Mouse (Mus musculus) stomach, postnatal 0 days (tissue): ENCODE measurements around the gene Olfr571. TPM values are rescaled to one million over a fixed set of nuclear protein-coding genes. Genes with fewer than 3 reads are reported as not detected.

Source experiments
- ATAC-seq: fragments of 200-750 bp; cut with Nextera tagmentation; 2 replicates; pipeline ENCODE4 v1.8.0; 2017; ENCODE audit not compliant: low FRiP score, low TSS enrichment
- DNase-seq: peaks from one replicate; pipeline ENCODE4 v3.0.0-alpha.2; 2016; ENCODE audit warnings: low spot score
- H3K27ac ChIP-seq: fragments of 300-500 bp; sonication (generic); replicated peaks from 2 replicates; pipeline ENCODE4 v1.5.1; 2014; ENCODE audit warnings: mild to moderate bottlenecking, control low read depth
- H3K27me3 ChIP-seq: fragments of 300-500 bp; sonication (generic); 2 replicates; pipeline ENCODE4 v1.6.1; 2014; ENCODE audit warnings: low read length; ENCODE audit not compliant: control insufficient read depth, insufficient read depth
- H3K36me3 ChIP-seq: fragments of 300-500 bp; sonication (generic); 2 replicates; pipeline ENCODE4 v1.6.1; 2014; ENCODE audit warnings: low read length, mixed read lengths; ENCODE audit not compliant: control insufficient read depth, insufficient read depth
- H3K4me1 ChIP-seq: fragments of 300-500 bp; sonication (generic); replicated peaks from 2 replicates; pipeline ENCODE4 v1.6.1; 2014; ENCODE audit warnings: antibody characterized with exemption; ENCODE audit not compliant: control insufficient read depth, insufficient read depth
- H3K4me2 ChIP-seq: fragments of 300-500 bp; sonication (generic); replicated peaks from 2 replicates; pipeline ENCODE4 v1.6.1; 2014; ENCODE audit warnings: low read depth, mild to moderate bottlenecking, control low read depth, moderate library complexity
- H3K4me3 ChIP-seq: fragments of 300-500 bp; sonication (generic); 2 replicates; pipeline ENCODE4 v1.5.1; 2014; ENCODE audit warnings: low read depth, low read length, control low read depth
- H3K9ac ChIP-seq: fragments of 300-500 bp; sonication (generic); 2 replicates; pipeline ENCODE4 v1.6.1; 2014; ENCODE audit warnings: mild to moderate bottlenecking, low read length, control low read depth, mixed read lengths
- H3K9me3 ChIP-seq: fragments of 300-500 bp; sonication (generic); 2 replicates; pipeline ENCODE4 v1.6.1; 2016; ENCODE audit warnings: low read length; ENCODE audit not compliant: control insufficient read depth
- CTCF ChIP-seq: IDR thresholded peaks from 2 replicates; pipeline ENCODE4 v1.5.1; 2016; ENCODE audit warnings: antibody characterized with exemption, low read depth, mild to moderate bottlenecking, moderate library complexity
- EP300 ChIP-seq: optimal IDR thresholded peaks from 2 replicates; pipeline ENCODE3; 2016; ENCODE audit warnings: antibody characterized with exemption
- WGBS: fragments of 180-500 bp; shearing (Covaris S2); extraction: QIAGEN DNeasy Blood & Tissue Kit; methylation state at CpG from one replicate; pipeline ENCODE4 v1.1.7; 2014; 5-methylcytosine and 5-hydroxymethylcytosine counted together
- polyA plus RNA-seq: library from polyadenylated mRNA; unstranded; fragments of >200 nt; fragmentation: Nextera tagmentation; extraction: Ambion mirVana; gene quantifications from 2 replicates; pipeline ENCODE4 v1.2.1, GENCODE M21; 2015

Gene Olfr571
- polyA plus RNA-seq, 1 experiment from 2014 or later: not detected

GRCm38 (mm10) chr7:102915261-102915660 is 2.1 kb downstream of the Olfr571 start:
- no peaks in the 10 kb centered on the region for H3K27me3 ChIP-seq
- no peak overlapping the region for H3K9ac ChIP-seq
- 24% methylated on average over 1 of the region's 1 CpGs for WGBS

GRCm38 (mm10) chr7:102890782-102891181 is 26.6 kb downstream of the Olfr571 start, which contains the start of gene Olfr569:
Olfr569 (minus strand) TSS chr7:102890882.
- H3K4me2 ChIP-seq: no peak within 1 kb of the TSS
- H3K9me3 ChIP-seq: no peaks in the 10 kb centered on the region
- no peak for DNase-seq
- no peak within 1 kb of the TSS for H3K4me3 ChIP-seq
- H3K36me3 ChIP-seq: no peaks in the 10 kb centered on the region
- WGBS: 69% methylated on average over 3 of the region's 3 CpGs
- no peak within 1 kb of the TSS for H3K9ac ChIP-seq
- TF ChIP-seq EP300 (no peak), CTCF (no peak)
- H3K27me3 ChIP-seq: no peaks in the 10 kb centered on the region
- no peaks in the 10 kb centered on the region for H3K4me1 ChIP-seq
- no peak within 1 kb of the TSS for H3K27ac ChIP-seq
- no peak for ATAC-seq

More at GRCm38 (mm10) chr7:102915261-102915660, 2.1 kb downstream of the Olfr571 start:
- no peak for DNase-seq
- Histone ChIP-seq H3K4me2 (no peak overlapping the region), H3K4me1 (no peaks in the 10 kb centered on the region), H3K27ac (no peak overlapping the region), H3K36me3 (no peaks in the 10 kb centered on the region), H3K4me3 (no peak overlapping the region), H3K9me3 (no peaks in the 10 kb centered on the region)
- ATAC-seq: no peak
- TF ChIP-seq CTCF (no peak), EP300 (no peak)

GRCm38 (mm10) chr7:102876822-102877221 is 40.5 kb downstream of the Olfr571 start, which contains the start of gene Olfr568:
Olfr568 (plus strand) TSS chr7:102877122.
- Histone ChIP-seq H3K4me1 (no peaks in the 10 kb centered on the region), H3K27me3 (no peaks in the 10 kb centered on the region), H3K27ac (no peak within 1 kb of the TSS), H3K36me3 (no peaks in the 10 kb centered on the region), H3K4me3 (no peak within 1 kb of the TSS), H3K9me3 (no peaks in the 10 kb centered on the region), H3K4me2 (no peak within 1 kb of the TSS), H3K9ac (no peak within 1 kb of the TSS)
- DNase-seq (no peak), ATAC-seq (no peak)
- TF ChIP-seq EP300 (no peak), CTCF (no peak)

- no peaks in the 10 kb centered on the region for H3K9me3 ChIP-seq
- no peak for DNase-seq
- ATAC-seq: no peak
- no peak within 1 kb of the TSS for H3K4me2 ChIP-seq
- no peak within 1 kb of the TSS for H3K4me3 ChIP-seq
- no peak within 1 kb of the TSS for H3K27ac ChIP-seq
- no peaks in the 10 kb centered on the region for H3K4me1 ChIP-seq
- H3K36me3 ChIP-seq: no peaks in the 10 kb centered on the region
- TF ChIP-seq CTCF (no peak), EP300 (no peak)
- no peak within 1 kb of the TSS for H3K9ac ChIP-seq
- 59% methylated on average over 1 of the region's 1 CpGs for WGBS
- H3K27me3 ChIP-seq: no peaks in the 10 kb centered on the region
Measured at GRCm38 (mm10) chr7:102858665-102859064, 58.7 kb downstream of the Olfr571 start, which contains the start of gene Olfr566. Olfr566 (minus strand) TSS chr7:102858765.

- no peak for DNase-seq
- no peak for TF ChIP-seq EP300
- TF ChIP-seq CTCF: no peak
- Histone ChIP-seq H3K27me3 (no peaks in the 10 kb centered on the region), H3K27ac (no peak overlapping the region), H3K4me1 (no peaks in the 10 kb centered on the region), H3K9me3 (no peaks in the 10 kb centered on the region), H3K4me2 (no peak overlapping the region), H3K9ac (no peak overlapping the region), H3K4me3 (no peak overlapping the region), H3K36me3 (no peaks in the 10 kb centered on the region)
- ATAC-seq: no peak
Measured at GRCm38 (mm10) chr7:102855807-102856206, 61.5 kb downstream of the Olfr571 start.

Other genes starting within 250 kb of the Olfr571 start
- 9.6 and 9.7 TPM in 2 replicates for gene Trim68, start 230.2 kb downstream of the Olfr571 start, polyA plus RNA-seq
- gene Olfr557, start 221.6 kb downstream of the Olfr571 start, polyA plus RNA-seq: not detected in 2 replicates
- 0.27 and 0.40 TPM in 2 replicates for gene Olfr558, start 215.3 kb downstream of the Olfr571 start, polyA plus RNA-seq
- not detected in 2 replicates for gene Olfr33, start 198.5 kb downstream of the Olfr571 start, polyA plus RNA-seq
- not detected in 2 replicates for gene Olfr559, start 190.0 kb downstream of the Olfr571 start, polyA plus RNA-seq
- not detected in 2 replicates for gene Olfr560, start 158.2 kb downstream of the Olfr571 start, polyA plus RNA-seq
- gene Olfr78, start 158.1 kb downstream of the Olfr571 start, polyA plus RNA-seq: 0.32 and 0.35 TPM in 2 replicates
- gene Olfr561, start 146.3 kb downstream of the Olfr571 start, polyA plus RNA-seq: not detected in 2 replicates
- gene Olfr564, start 114.1 kb downstream of the Olfr571 start, polyA plus RNA-seq: not detected in 2 replicates
- gene Olfr566, start 58.8 kb downstream of the Olfr571 start, polyA plus RNA-seq: not detected in 2 replicates
- gene Olfr568, start 40.4 kb downstream of the Olfr571 start, polyA plus RNA-seq: not detected in 2 replicates
- not detected in 2 replicates for gene Olfr569, start 26.7 kb downstream of the Olfr571 start, polyA plus RNA-seq
- not detected in 2 replicates for gene Olfr570, start 23.0 kb downstream of the Olfr571 start, polyA plus RNA-seq
- not detected in 2 replicates for gene Olfr572, start 6.9 kb upstream of the Olfr571 start, polyA plus RNA-seq
- gene Olfr573-ps1, start 25.0 kb upstream of the Olfr571 start, polyA plus RNA-seq: not detected in 2 replicates
- not detected in 2 replicates for gene Olfr574, start 30.9 kb upstream of the Olfr571 start, polyA plus RNA-seq
- gene Olfr575, start 41.2 kb upstream of the Olfr571 start, polyA plus RNA-seq: not detected in 2 replicates
- not detected in 2 replicates for gene Olfr576, start 45.1 kb upstream of the Olfr571 start, polyA plus RNA-seq
- not detected in 2 replicates for gene Olfr577, start 58.4 kb upstream of the Olfr571 start, polyA plus RNA-seq
- not detected in 2 replicates for gene Olfr578, start 71.8 kb upstream of the Olfr571 start, polyA plus RNA-seq
- not detected in 2 replicates for gene Olfr582, start 120.5 kb upstream of the Olfr571 start, polyA plus RNA-seq
- not detected in 2 replicates for gene Olfr583, start 133.8 kb upstream of the Olfr571 start, polyA plus RNA-seq
- gene Olfr584, start 164.3 kb upstream of the Olfr571 start, polyA plus RNA-seq: not detected in 2 replicates
- gene Olfr585, start 180.2 kb upstream of the Olfr571 start, polyA plus RNA-seq: not detected in 2 replicates
- 0.04 TPM in 1 of 2 replicates, not detected in the other for gene Olfr586, start 208.1 kb upstream of the Olfr571 start, polyA plus RNA-seq
- not detected in 2 replicates for gene Olfr588-ps1, start 223.3 kb upstream of the Olfr571 start, polyA plus RNA-seq
- not detected in 2 replicates for gene Olfr589, start 238.8 kb upstream of the Olfr571 start, polyA plus RNA-seq